ENCODE assay signal across 1 mouse cellular context in the genomic region with DNA sequence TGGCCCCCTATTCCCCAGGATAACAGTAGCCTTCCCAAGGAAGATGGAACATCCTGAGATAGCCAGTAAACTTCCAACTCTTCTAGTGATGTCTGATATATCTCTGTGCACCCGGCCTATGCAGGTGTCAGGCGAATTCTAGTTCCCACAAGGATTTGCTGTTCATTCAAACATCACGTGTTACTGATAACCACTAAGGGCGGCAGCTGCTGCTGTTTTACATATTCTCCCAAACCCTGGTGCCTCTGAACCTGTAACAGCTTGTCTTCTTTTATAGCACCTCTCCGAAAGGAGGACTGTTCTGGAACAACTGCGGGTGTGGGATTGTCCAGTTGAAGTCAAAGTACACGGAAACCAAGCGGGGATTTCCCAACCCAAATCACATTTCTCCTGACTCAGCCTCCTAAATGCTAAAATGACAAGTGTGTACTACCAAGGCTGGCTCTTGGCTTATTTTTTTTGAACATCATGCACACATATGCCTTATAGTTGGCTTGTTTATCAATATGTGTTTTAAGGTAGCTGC.
TF ChIP-seq lines count a peak whose summit lies in the region.

No protein-coding gene starts in this region.

TF ChIP-seq in CH12.LX, 34 proteins besides CTCF, POLR2A, EP300 and RAD21 (continued from another document):
- TF ChIP-seq IRF4 (IDR thresholded peaks at IDR 0.05; ENCODE audit: low read depth, low read length) = 0 out of 2 replicates have a peak, but pooled peaks have one; percentile 13
- TF ChIP-seq ETS1 (conservative IDR thresholded peaks at IDR 0.05; ENCODE audit: low read depth, low read length) = peak; percentile 57
- TF ChIP-seq NRF1 (IDR thresholded peaks at IDR 0.05; ENCODE audit: low read depth, low read length) = no peak
- TF ChIP-seq MAX (IDR thresholded peaks at IDR 0.05; ENCODE audit: low read length) = peak; percentile 73; the same call in 1 of the 2 replicates
- TF ChIP-seq ZNF384 (IDR thresholded peaks at IDR 0.05; ENCODE audit: low read depth, low read length) = peak; percentile 41
- TF ChIP-seq CHD1 (IDR thresholded peaks at IDR 0.05; ENCODE audit: low read depth, low read length) = 0 out of 2 replicates have a peak, but pooled peaks have one; percentile 2
- TF ChIP-seq JUN (IDR thresholded peaks at IDR 0.05; ENCODE audit: insufficient read depth, low read depth, low read length) = no peak
- no peak for TF ChIP-seq ZC3H11A (IDR thresholded peaks at IDR 0.05; ENCODE audit: low read depth, low read length)
- TF ChIP-seq TCF12 (IDR thresholded peaks at IDR 0.05; ENCODE audit: low read depth, low read length) = 0 out of 2 replicates have a peak, but pooled peaks have one; percentile 14
- 0 out of 2 replicates have a peak, but pooled peaks have one; percentile 19 for TF ChIP-seq USF1 (IDR thresholded peaks at IDR 0.05; ENCODE audit: low read depth, low read length)
